Mouse (Mus musculus) kidney, adult 2 months (tissue): ENCODE measurements around the gene Sema5a. TPM values are rescaled to one million over a fixed set of nuclear protein-coding genes. Genes with fewer than 3 reads are reported as not detected.

ENCODE experiments used
- DNase-seq: peaks from one replicate; pipeline ENCODE4 v3.0.0; 2021
- H3K27ac ChIP-seq: fragments of 200-500 bp; 2 replicates; pipeline ENCODE4 v1.5.1; 2012; ENCODE audit warnings: low read depth, low read length, control low read depth, inconsistent platforms; ENCODE audit not compliant: insufficient read depth
- H3K27me3 ChIP-seq: fragments of 200-500 bp; replicated peaks from 2 replicates; pipeline ENCODE4 v1.6.1; 2012; ENCODE audit warnings: mild to moderate bottlenecking, moderate library complexity, low read length, inconsistent platforms; ENCODE audit not compliant: control insufficient read depth, insufficient read depth
- H3K36me3 ChIP-seq: fragments of 200-500 bp; 2 replicates; pipeline ENCODE4 v1.6.1; 2012; ENCODE audit warnings: mild to moderate bottlenecking, moderate library complexity, low read length, inconsistent platforms; ENCODE audit not compliant: control insufficient read depth, insufficient read depth
- H3K4me1 ChIP-seq: fragments of 200-500 bp; 2 replicates; pipeline ENCODE4 v1.6.1; 2011; ENCODE audit warnings: low read length; ENCODE audit not compliant: control insufficient read depth, insufficient read depth
- H3K4me3 ChIP-seq: fragments of 200-500 bp; 2 replicates; pipeline ENCODE4 v1.5.1; 2011; ENCODE audit warnings: mild to moderate bottlenecking, low read depth, low read length, control low read depth; ENCODE audit not compliant: insufficient read depth
- CTCF ChIP-seq: fragments of 200-500 bp; conservative IDR thresholded peaks from 2 replicates; pipeline ENCODE4 v1.5.1; 2011; ENCODE audit warnings: low read depth, mild to moderate bottlenecking, control low read depth, low read length, moderate library complexity, mixed read lengths; ENCODE audit not compliant: insufficient read depth, insufficient read length
- POLR2A ChIP-seq: fragments of 200-500 bp; IDR thresholded peaks from one replicate; pipeline ENCODE4 v1.6.1; 2011; ENCODE audit warnings: low read depth, low read length, control low read depth
- WGBS: fragments of 180-500 bp; shearing (Covaris S2); methylation state at CpG from one replicate; pipeline ENCODE4 v1.1.7; 2018; 5-methylcytosine and 5-hydroxymethylcytosine counted together
- polyA plus RNA-seq: library from polyadenylated mRNA; depleted of rRNA; stranded (reverse); fragments of >200 nt; gene quantifications from 2 replicates; pipeline ENCODE4 v1.2.3, GENCODE M21; 2012

Gene Sema5a
- polyA plus RNA-seq, 1 experiment: 11.6 TPM

GRCm38 (mm10) chr15:32347315-32347714 lies 102.7 kb downstream of the Sema5a start:
- H3K27ac ChIP-seq: no peak overlapping the region
- H3K36me3 ChIP-seq: no peaks in the 10 kb centered on the region
- H3K27me3 ChIP-seq: no peaks in the 10 kb centered on the region
- no peak overlapping the region for H3K4me3 ChIP-seq
- no peak for DNase-seq
- WGBS: 76% methylated on average over 5 of the region's 5 CpGs
- H3K4me1 ChIP-seq: no peaks in the 10 kb centered on the region
- TF ChIP-seq POLR2A (no peak), CTCF (no peak)

- 88% methylated on average over 5 of the region's 5 CpGs for WGBS
- no peak overlapping the region for H3K4me3 ChIP-seq
- H3K27me3 ChIP-seq: no peaks in the 10 kb centered on the region
- no peak for DNase-seq
- TF ChIP-seq POLR2A (no peak), CTCF (no peak)
- no peaks in the 10 kb centered on the region for H3K4me1 ChIP-seq
- no peak overlapping the region for H3K27ac ChIP-seq
- no peaks in the 10 kb centered on the region for H3K36me3 ChIP-seq
Measured at GRCm38 (mm10) chr15:32349276-32349675, 104.7 kb downstream of the Sema5a start.

DNA sequence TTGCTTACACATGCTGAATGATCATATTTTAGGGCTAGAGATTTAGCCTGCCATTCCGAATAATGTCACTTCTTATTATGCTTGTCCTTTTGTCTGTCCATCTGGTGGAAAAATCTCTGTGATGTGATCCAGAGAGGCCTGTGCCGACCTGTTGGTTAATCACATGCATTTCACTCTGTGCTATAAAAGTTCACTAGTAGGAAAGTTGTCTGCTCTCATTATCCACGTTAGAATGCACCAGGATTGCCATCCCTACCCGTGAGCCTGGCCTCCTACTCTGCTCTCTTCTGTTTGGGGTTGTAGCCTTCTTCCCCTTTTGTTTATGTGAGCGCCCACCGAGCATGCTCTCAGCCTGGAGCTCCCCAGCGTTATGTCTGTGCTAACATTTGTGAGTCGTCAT lies 108.4 kb downstream of the Sema5a start:
- DNase-seq: no peak
- H3K36me3 ChIP-seq: no peaks in the 10 kb centered on the region
- no peak overlapping the region for H3K4me3 ChIP-seq
- WGBS: 69% methylated on average over 8 of the region's 8 CpGs
- H3K27me3 ChIP-seq: no peaks in the 10 kb centered on the region
- TF ChIP-seq CTCF: no peak
- TF ChIP-seq POLR2A: no peak
- H3K27ac ChIP-seq: no peak overlapping the region
- no peaks in the 10 kb centered on the region for H3K4me1 ChIP-seq

GRCm38 (mm10) chr15:32353513-32353912 lies 108.9 kb downstream of the Sema5a start:
- Histone ChIP-seq H3K27me3 (no peaks in the 10 kb centered on the region), H3K4me1 (no peaks in the 10 kb centered on the region), H3K27ac (no peak overlapping the region), H3K4me3 (no peak overlapping the region), H3K36me3 (no peaks in the 10 kb centered on the region)
- TF ChIP-seq CTCF: no peak
- TF ChIP-seq POLR2A: no peak
- no peak for DNase-seq
- 85% methylated on average over 5 of the region's 5 CpGs for WGBS

- 49% methylated on average over 5 of the region's 5 CpGs for WGBS
Measured at GRCm38 (mm10) chr15:32356805-32357204, 112.2 kb downstream of the Sema5a start.

DNA sequence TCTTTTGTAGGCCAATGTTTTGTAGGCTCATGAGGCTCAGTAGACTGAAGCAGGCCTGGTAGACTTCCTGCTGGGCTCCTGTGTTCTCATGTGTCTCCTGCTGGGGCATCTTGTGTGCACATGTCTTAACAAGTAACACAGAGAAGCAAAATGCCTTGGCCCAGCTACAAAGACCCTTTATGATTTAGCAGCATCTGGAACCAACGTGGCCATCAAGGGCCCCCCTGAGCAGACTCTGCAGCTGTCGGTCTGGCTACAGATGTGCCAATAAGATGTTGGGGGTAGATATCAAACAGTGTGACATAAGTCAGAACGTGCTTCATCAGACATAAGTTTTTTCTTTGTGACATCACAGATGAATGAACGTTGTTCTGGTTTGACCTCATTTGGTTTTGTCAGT lies 123.2 kb downstream of the Sema5a start:
- Histone ChIP-seq H3K36me3 (no peaks in the 10 kb centered on the region), H3K4me1 (no peaks in the 10 kb centered on the region), H3K27ac (no peak overlapping the region), H3K4me3 (no peak overlapping the region), H3K27me3 (no peaks in the 10 kb centered on the region)
- TF ChIP-seq POLR2A (no peak), CTCF (no peak)
- WGBS: 83% methylated on average over 4 of the region's 4 CpGs
- DNase-seq: no peak

More at GRCm38 (mm10) chr15:32356805-32357204, 112.2 kb downstream of the Sema5a start:
- Histone ChIP-seq H3K27ac (no peak overlapping the region), H3K36me3 (no peaks in the 10 kb centered on the region), H3K4me1 (no peaks in the 10 kb centered on the region), H3K4me3 (no peak overlapping the region), H3K27me3 (no peaks in the 10 kb centered on the region)
- TF ChIP-seq POLR2A (no peak), CTCF (no peak)
- DNase-seq: no peak

DNA sequence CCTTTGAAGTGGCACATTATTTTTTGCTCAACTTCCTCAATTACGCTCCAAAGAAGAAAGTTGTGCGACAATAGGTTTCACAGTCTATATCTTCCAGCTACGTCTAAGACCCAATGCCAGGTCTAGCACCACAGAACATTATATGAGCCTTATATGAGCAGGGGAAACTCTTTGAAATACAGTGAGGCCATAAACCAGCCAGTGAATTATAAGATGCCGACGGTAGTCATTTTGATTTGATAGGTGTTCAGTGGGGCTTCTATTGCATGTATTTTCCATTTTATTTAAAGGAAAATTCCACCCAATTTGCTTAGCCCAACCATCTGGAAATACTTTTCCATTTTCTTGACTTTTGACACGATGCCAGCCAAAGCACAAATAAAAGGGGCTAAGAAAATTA lies 126.3 kb downstream of the Sema5a start:
- no peaks in the 10 kb centered on the region for H3K36me3 ChIP-seq
- no peaks in the 10 kb centered on the region for H3K27me3 ChIP-seq
- no peak overlapping the region for H3K27ac ChIP-seq
- DNase-seq: no peak
- H3K4me1 ChIP-seq: no peaks in the 10 kb centered on the region
- WGBS: 85% methylated on average over 6 of the region's 6 CpGs
- no peak for TF ChIP-seq CTCF
- no peak overlapping the region for H3K4me3 ChIP-seq

DNA sequence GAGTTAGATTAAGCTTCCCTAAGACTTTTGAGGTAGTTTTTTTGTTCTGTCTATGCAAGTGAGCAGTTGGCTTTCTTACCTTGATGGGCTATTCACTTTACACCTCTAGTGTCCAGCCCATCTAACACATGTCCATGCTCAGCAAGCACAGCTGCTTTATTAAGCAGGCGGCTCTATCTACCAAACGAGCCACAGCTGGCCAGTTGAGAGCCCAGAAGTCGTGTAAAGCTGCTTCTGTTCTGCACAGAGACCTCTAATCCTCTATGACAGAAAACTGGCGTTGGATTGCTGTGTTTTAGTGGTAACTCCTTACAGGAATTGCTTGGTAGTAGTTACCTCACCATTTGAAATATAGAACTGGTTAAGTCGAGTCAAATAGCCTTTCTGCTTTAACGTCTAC lies 126.8 kb downstream of the Sema5a start:
- Histone ChIP-seq H3K36me3 (no peaks in the 10 kb centered on the region), H3K27me3 (no peaks in the 10 kb centered on the region), H3K4me1 (no peaks in the 10 kb centered on the region), H3K27ac (no peak overlapping the region), H3K4me3 (no peak overlapping the region)
- WGBS: 70% methylated on average over 6 of the region's 6 CpGs
- TF ChIP-seq POLR2A: no peak
- TF ChIP-seq CTCF: no peak
- no peak for DNase-seq
